Mouse (Mus musculus): ENCODE measurements at regions not wholly inside any gene's neighbourhood (a gene's known extent, or its start where the extent isn't known, plus 50 kb on each side); places are given as distances from the start of the nearest gene placed in this dataset.

GRCm38 (mm10) chr14:58265373-58265772, 195.0 kb downstream of the Fgf9 start:
- no peak for DNase-seq (ENCODE audit: low read depth, low spot score)
- no peaks in the 10 kb centered on the region for H3K27me3 ChIP-seq (ENCODE audit: control insufficient read depth in 1 of 2, insufficient read depth in 2 of 2, low read length in 2 of 2)

GRCm38 (mm10) chr14:58264401-58264800, 194.1 kb downstream of the Fgf9 start:
- no peaks in the 10 kb centered on the region for H3K9me3 ChIP-seq (replicated peaks; ENCODE audit: insufficient read depth, low read length)
- H3K27ac ChIP-seq (ENCODE audit: control insufficient read depth, low read depth, low read length), result no peak overlapping the region
- H3K4me3 ChIP-seq (ENCODE audit: control insufficient read depth in 1 of 2, insufficient read depth in 1 of 2, low read depth in 2 of 2, low read length in 2 of 2), result no peak overlapping the region
- no peak overlapping the region for H3K9ac ChIP-seq (ENCODE audit: control insufficient read depth, low read depth, low read length, poor library complexity, severe bottlenecking)
- H3K4me1 ChIP-seq (ENCODE audit: control insufficient read depth in 1 of 2, insufficient read depth in 2 of 2, low read length in 2 of 2), result no peaks in the 10 kb centered on the region
- no peaks in the 10 kb centered on the region for H3K36me3 ChIP-seq (ENCODE audit: control insufficient read depth in 1 of 2, insufficient read depth in 2 of 2, low read length in 2 of 2)
- no peak for DNase-seq (ENCODE audit: low read depth, low spot score)
- H3K79me2 ChIP-seq (ENCODE audit: control insufficient read depth, insufficient read depth, low read length, poor library complexity), result no peaks in the 10 kb centered on the region
- no peaks in the 10 kb centered on the region for H3K27me3 ChIP-seq (ENCODE audit: control insufficient read depth in 1 of 2, insufficient read depth in 2 of 2, low read length in 2 of 2)
- TF ChIP-seq RAD21 (IDR thresholded peaks at IDR 0.05; ENCODE audit: low read depth, low read length) (no peak), TCF12 (IDR thresholded peaks at IDR 0.05; ENCODE audit: low read depth, low read length) (no peak), MAFK (IDR thresholded peaks at IDR 0.05; ENCODE audit: borderline replicate concordance, low read depth, low read length) (no peak), E2F4 (IDR thresholded peaks at IDR 0.05; ENCODE audit: borderline replicate concordance, low read depth, low read length) (no peak), NRF1 (IDR thresholded peaks at IDR 0.05; ENCODE audit: insufficient read depth, low read depth, low read length, poor library complexity, severe bottlenecking) (no peak), CHD2 (IDR thresholded peaks at IDR 0.05; ENCODE audit: low read length) (no peak), GABPA (IDR thresholded peaks at IDR 0.05; ENCODE audit: low read depth, low read length) (no peak)

More at GRCm38 (mm10) chr14:58265373-58265772, 195.0 kb downstream of the Fgf9 start:
- H3K4me3 ChIP-seq (ENCODE audit: control insufficient read depth in 1 of 2, insufficient read depth in 1 of 2, low read depth in 2 of 2, low read length in 2 of 2), result no peak overlapping the region
- TF ChIP-seq ZC3H11A (IDR thresholded peaks at IDR 0.05; ENCODE audit: low read depth, low read length) (no peak), CHD1 (IDR thresholded peaks at IDR 0.05; ENCODE audit: low read depth, low read length) (no peak), ZNF384 (IDR thresholded peaks at IDR 0.05; ENCODE audit: low read depth, low read length) (no peak), CTCF (IDR thresholded peaks at IDR 0.05 in 2 of 3, conservative IDR thresholded peaks at IDR 0.05 in 1 of 3; ENCODE audit: control insufficient read depth in 1 of 3, insufficient read depth in 1 of 3, low read depth in 2 of 3, low read length in 3 of 3, poor library complexity in 1 of 3, severe bottlenecking in 1 of 3) (no peak), TBP (IDR thresholded peaks at IDR 0.05; ENCODE audit: low read depth, low read length) (no peak), CHD2 (IDR thresholded peaks at IDR 0.05; ENCODE audit: low read length) (no peak), TCF12 (IDR thresholded peaks at IDR 0.05; ENCODE audit: low read depth, low read length) (no peak), MAX (IDR thresholded peaks at IDR 0.05; ENCODE audit: low read length) (no peak), TAL1 (IDR thresholded peaks at IDR 0.05; ENCODE audit: low read length) (no peak)
- H3K27ac ChIP-seq (ENCODE audit: control insufficient read depth, low read depth, low read length), result no peak overlapping the region
- H3K79me2 ChIP-seq (ENCODE audit: control insufficient read depth, insufficient read depth, low read length, poor library complexity), result no peaks in the 10 kb centered on the region
- H3K9me3 ChIP-seq (replicated peaks; ENCODE audit: insufficient read depth, low read length), result no peaks in the 10 kb centered on the region
- H3K4me1 ChIP-seq (ENCODE audit: control insufficient read depth in 1 of 2, insufficient read depth in 2 of 2, low read length in 2 of 2), result no peaks in the 10 kb centered on the region
- H3K36me3 ChIP-seq (ENCODE audit: control insufficient read depth in 1 of 2, insufficient read depth in 2 of 2, low read length in 2 of 2), result no peaks in the 10 kb centered on the region
- H3K9ac ChIP-seq (ENCODE audit: control insufficient read depth, low read depth, low read length, poor library complexity, severe bottlenecking), result no peak overlapping the region

GRCm38 (mm10) chr14:58253369-58253968, 183.1 kb downstream of the Fgf9 start:
- H3K79me2 ChIP-seq (ENCODE audit: control insufficient read depth, insufficient read depth, low read length, poor library complexity), result no peaks in the 10 kb centered on the region
- H3K27me3 ChIP-seq (ENCODE audit: control insufficient read depth in 1 of 2, insufficient read depth in 2 of 2, low read length in 2 of 2), result no peaks in the 10 kb centered on the region
- TF ChIP-seq MAX (IDR thresholded peaks at IDR 0.05; ENCODE audit: low read length), result no peak
- TF ChIP-seq ZC3H11A (IDR thresholded peaks at IDR 0.05; ENCODE audit: low read depth, low read length), result no peak
- no peaks in the 10 kb centered on the region for H3K36me3 ChIP-seq (ENCODE audit: control insufficient read depth in 1 of 2, insufficient read depth in 2 of 2, low read length in 2 of 2)
- H3K9me3 ChIP-seq (replicated peaks; ENCODE audit: insufficient read depth, low read length), result no peaks in the 10 kb centered on the region
- no peak for DNase-seq (ENCODE audit: low read depth, low spot score)
- H3K4me3 ChIP-seq (ENCODE audit: control insufficient read depth in 1 of 2, insufficient read depth in 1 of 2, low read depth in 2 of 2, low read length in 2 of 2), result no peak overlapping the region
- no peak overlapping the region for H3K27ac ChIP-seq (ENCODE audit: control insufficient read depth, low read depth, low read length)
- no peak overlapping the region for H3K9ac ChIP-seq (ENCODE audit: control insufficient read depth, low read depth, low read length, poor library complexity, severe bottlenecking)
- no peaks in the 10 kb centered on the region for H3K4me1 ChIP-seq (ENCODE audit: control insufficient read depth in 1 of 2, insufficient read depth in 2 of 2, low read length in 2 of 2)

Data from MEL (cell line).